Mouse (Mus musculus): ENCODE measurements around the gene Lrg1. TPM values are rescaled to one million over a fixed set of nuclear protein-coding genes. Genes with fewer than 3 reads are reported as not detected.

The Lrg1 gene
- total and polyA plus RNA-seq, 3 experiments = not detected

DNA sequence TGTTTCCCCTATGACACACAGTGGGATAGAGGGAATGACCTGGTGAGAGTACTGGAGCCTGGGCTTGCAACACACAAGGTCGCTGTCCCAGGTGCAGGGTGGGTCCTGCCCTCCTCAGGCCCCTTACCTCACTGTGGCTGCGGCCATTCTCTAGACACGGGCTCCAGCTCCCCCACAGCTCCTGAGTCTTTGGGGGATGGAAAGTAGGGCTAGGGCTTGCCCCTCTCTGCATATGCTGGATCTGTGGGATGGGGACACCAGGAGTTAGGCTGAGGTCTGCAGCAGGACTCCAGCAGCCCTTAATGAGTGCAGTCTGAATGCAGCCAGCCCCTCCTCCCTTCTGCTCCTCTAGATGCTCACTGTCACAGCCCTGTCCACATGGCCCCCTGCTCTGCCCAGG is 9.1 kb downstream of the Lrg1 start:
- Histone ChIP-seq H3K4me1 (ENCODE audit: insufficient read depth, low read depth, low read length) (peaks cover 9% of the 10 kb centered on the region; the same call in 1 of the 2 replicates), H3K4me3 (ENCODE audit: low read depth, low read length) (no peak overlapping the region), H3K9me3 (replicated peaks) (no peaks in the 10 kb centered on the region), H3K27me3 (ENCODE audit: insufficient read depth, low read length) (peaks cover 24% of the 10 kb centered on the region; the same call in 1 of the 2 replicates), H3K36me3 (replicated peaks) (peaks cover 41% of the 10 kb centered on the region)
- DNase-seq (ENCODE audit: low spot score) (no peak), ATAC-seq (ENCODE audit: extremely low read depth, insufficient number of reproducible peaks, low FRiP score, poor library complexity, severe bottlenecking) (no peak)
- TF ChIP-seq GATA2 (IDR thresholded peaks at IDR 0.05; ENCODE audit: borderline replicate concordance, low read depth, low read length) (no peak), CTCF (IDR thresholded peaks at IDR 0.05; ENCODE audit: low read depth, low read length) (no peak), GATA1 (IDR thresholded peaks at IDR 0.05; ENCODE audit: borderline replicate concordance, low read length) (no peak), POLR2AphosphoS5 (IDR thresholded peaks at IDR 0.05; ENCODE audit: insufficient replicate concordance, low read depth, low read length) (no peak), TAL1 (conservative IDR thresholded peaks at IDR 0.05; ENCODE audit: low read depth, low read length) (no peak)

DNA sequence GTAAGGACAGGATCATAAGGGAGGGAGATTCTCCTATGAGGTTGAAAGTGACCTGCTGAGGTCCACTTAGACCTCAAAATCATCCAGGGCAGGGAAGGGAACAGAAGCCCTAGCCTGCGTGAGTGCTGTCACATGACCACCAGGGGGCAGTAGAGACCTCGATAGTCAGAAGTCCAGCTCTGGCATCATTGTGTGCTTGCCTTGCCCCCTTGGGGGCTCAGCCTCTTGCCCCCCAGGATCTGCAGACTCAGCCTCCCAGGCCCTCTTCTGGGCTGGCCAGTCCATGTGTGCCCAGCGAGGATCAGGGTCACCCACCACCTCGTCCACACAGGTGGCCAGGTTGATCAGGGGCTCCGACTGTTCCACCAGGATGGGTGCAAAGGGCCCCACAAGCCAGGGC is 9.9 kb downstream of the Lrg1 start:
- Histone ChIP-seq H3K4me3 (ENCODE audit: low read depth, low read length) (no peak overlapping the region), H3K4me1 (ENCODE audit: insufficient read depth, low read depth, low read length) (peaks cover 3% of the 10 kb centered on the region; the same call in 1 of the 2 replicates), H3K36me3 (replicated peaks) (peaks cover 50% of the 10 kb centered on the region), H3K9me3 (replicated peaks) (no peaks in the 10 kb centered on the region), H3K27me3 (ENCODE audit: insufficient read depth, low read length) (peaks cover 17% of the 10 kb centered on the region; the same call in 1 of the 2 replicates)
- peak; percentile 45; the same call in 1 of the 2 replicates for ATAC-seq (ENCODE audit: extremely low read depth, insufficient number of reproducible peaks, low FRiP score, poor library complexity, severe bottlenecking)
- DNase-seq (ENCODE audit: low spot score) = peak; percentile 74
- no peak for TF ChIP-seq GATA2 (IDR thresholded peaks at IDR 0.05; ENCODE audit: borderline replicate concordance, low read depth, low read length)
- no peak for TF ChIP-seq POLR2AphosphoS5 (IDR thresholded peaks at IDR 0.05; ENCODE audit: insufficient replicate concordance, low read depth, low read length)
- TF ChIP-seq GATA1 (IDR thresholded peaks at IDR 0.05; ENCODE audit: borderline replicate concordance, low read length) = no peak
- peak; percentile 94 for TF ChIP-seq CTCF (IDR thresholded peaks at IDR 0.05; ENCODE audit: low read depth, low read length)
- TF ChIP-seq TAL1 (conservative IDR thresholded peaks at IDR 0.05; ENCODE audit: low read depth, low read length) = no peak

DNA sequence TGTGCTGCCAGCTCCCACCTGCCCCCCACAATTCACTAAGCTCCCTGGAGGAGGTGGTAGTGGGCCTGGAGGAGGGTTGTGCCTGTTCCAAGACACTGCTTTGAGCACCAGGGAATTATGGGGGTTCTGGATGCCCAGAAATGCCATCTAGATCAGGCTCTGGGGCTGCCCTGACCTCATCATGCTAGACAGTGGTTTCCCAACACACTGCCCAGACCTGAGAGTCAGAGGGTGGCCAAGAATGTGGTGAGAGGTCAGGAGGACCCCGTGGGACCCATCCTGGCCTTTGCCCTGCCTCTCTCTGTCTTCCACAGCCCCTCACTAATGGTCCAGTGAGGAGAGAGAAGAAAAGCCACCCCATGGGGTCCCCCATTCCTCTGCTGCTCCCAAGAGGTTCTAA is 10.8 kb downstream of the Lrg1 start:
- ATAC-seq (ENCODE audit: extremely low read depth, insufficient number of reproducible peaks, low FRiP score, poor library complexity, severe bottlenecking) = no peak

GRCm38 (mm10) chr17:56110571-56110970 is 11.2 kb downstream of the Lrg1 start:
- Histone ChIP-seq H3K4me1 (ENCODE audit: insufficient read depth, low read depth, low read length) (peaks cover 3% of the 10 kb centered on the region; the same call in 1 of the 2 replicates), H3K36me3 (replicated peaks) (peaks cover 51% of the 10 kb centered on the region), H3K9me3 (replicated peaks) (no peaks in the 10 kb centered on the region), H3K27me3 (ENCODE audit: insufficient read depth, low read length) (peaks cover 4% of the 10 kb centered on the region; the same call in 1 of the 2 replicates), H3K4me3 (ENCODE audit: low read depth, low read length) (no peak overlapping the region)
- TF ChIP-seq GATA1 (IDR thresholded peaks at IDR 0.05; ENCODE audit: borderline replicate concordance, low read length) (no peak), POLR2AphosphoS5 (IDR thresholded peaks at IDR 0.05; ENCODE audit: insufficient replicate concordance, low read depth, low read length) (no peak), CTCF (IDR thresholded peaks at IDR 0.05; ENCODE audit: low read depth, low read length) (no peak), GATA2 (IDR thresholded peaks at IDR 0.05; ENCODE audit: borderline replicate concordance, low read depth, low read length) (no peak), TAL1 (conservative IDR thresholded peaks at IDR 0.05; ENCODE audit: low read depth, low read length) (no peak)
- ATAC-seq (ENCODE audit: extremely low read depth, insufficient number of reproducible peaks, low FRiP score, poor library complexity, severe bottlenecking) (no peak), DNase-seq (ENCODE audit: low spot score) (no peak)

More for the DNA sequence above, 10.8 kb downstream of the Lrg1 start:
- no peaks in the 10 kb centered on the region for H3K9me3 ChIP-seq (replicated peaks)
- H3K27me3 ChIP-seq (ENCODE audit: insufficient read depth, low read length) = peaks cover 9% of the 10 kb centered on the region; the same call in 1 of the 2 replicates
- TF ChIP-seq CTCF (IDR thresholded peaks at IDR 0.05; ENCODE audit: low read depth, low read length) = no peak
- TF ChIP-seq POLR2AphosphoS5 (IDR thresholded peaks at IDR 0.05; ENCODE audit: insufficient replicate concordance, low read depth, low read length) = no peak
- no peak for TF ChIP-seq TAL1 (conservative IDR thresholded peaks at IDR 0.05; ENCODE audit: low read depth, low read length)
- TF ChIP-seq GATA2 (IDR thresholded peaks at IDR 0.05; ENCODE audit: borderline replicate concordance, low read depth, low read length) = no peak
- TF ChIP-seq GATA1 (IDR thresholded peaks at IDR 0.05; ENCODE audit: borderline replicate concordance, low read length) = no peak
- H3K4me1 ChIP-seq (ENCODE audit: insufficient read depth, low read depth, low read length) = peaks cover 3% of the 10 kb centered on the region; the same call in 1 of the 2 replicates
- no peak overlapping the region for H3K4me3 ChIP-seq (ENCODE audit: low read depth, low read length)
- no peak for DNase-seq (ENCODE audit: low spot score)
- peaks cover 51% of the 10 kb centered on the region for H3K36me3 ChIP-seq (replicated peaks)

DNA sequence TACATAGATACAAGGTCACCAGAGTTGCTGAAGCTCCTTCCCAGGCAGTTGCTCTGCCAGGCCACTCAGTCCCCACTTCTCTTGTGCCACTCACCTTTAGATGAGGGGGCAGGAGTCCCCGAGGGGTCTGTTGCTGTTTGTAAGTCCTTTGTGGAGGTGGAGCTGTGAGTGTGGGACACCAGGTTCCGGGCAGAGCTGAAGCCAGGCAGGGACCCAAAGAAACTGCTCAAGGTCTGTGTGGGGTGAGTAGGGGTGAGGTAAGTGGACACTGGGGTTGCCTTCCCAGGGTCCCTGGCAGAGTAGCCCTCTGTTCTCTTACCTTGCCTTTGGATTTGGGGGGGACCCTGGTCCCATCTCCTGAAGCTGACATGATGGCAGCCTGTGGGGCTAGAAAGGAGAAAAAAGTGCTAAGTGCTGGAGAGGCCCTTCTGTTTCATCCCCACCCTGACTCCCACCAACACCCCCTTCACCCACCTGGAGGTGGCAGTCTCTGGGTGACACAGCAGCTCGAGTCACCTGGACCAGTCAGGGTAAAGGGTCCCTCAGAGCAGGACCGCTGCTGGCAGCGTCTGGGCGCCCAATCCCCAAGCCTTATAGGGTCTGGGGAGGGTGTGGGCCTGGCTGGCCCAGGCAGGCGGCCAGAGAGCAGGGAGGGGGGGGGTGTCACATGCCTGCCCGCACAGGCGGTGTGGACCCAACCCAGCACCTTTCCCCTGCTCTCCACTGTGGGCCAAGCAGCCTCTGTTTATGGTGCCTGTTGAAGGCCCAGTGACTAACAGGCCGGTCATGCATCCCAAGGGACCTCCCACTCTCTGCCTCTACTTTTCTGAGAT is 12.4 kb downstream of the Lrg1 start, which contains the start of gene Plin4:
Plin4 (minus strand) TSS at position 585 of the 833 bp plus-strand sequence.
- peaks cover 51% of the 10 kb centered on the region for H3K36me3 ChIP-seq (replicated peaks)

More for the DNA sequence above, 12.4 kb downstream of the Lrg1 start, which contains the start of gene Plin4:
- Histone ChIP-seq H3K9me3 (replicated peaks) (no peaks in the 10 kb centered on the region), H3K4me1 (ENCODE audit: insufficient read depth, low read depth, low read length) (peaks cover 3% of the 10 kb centered on the region; the same call in 1 of the 2 replicates), H3K27me3 (ENCODE audit: insufficient read depth, low read length) (no peaks in the 10 kb centered on the region), H3K4me3 (ENCODE audit: low read depth, low read length) (no peak within 1 kb of the TSS)
- no peak for ATAC-seq (ENCODE audit: extremely low read depth, insufficient number of reproducible peaks, low FRiP score, poor library complexity, severe bottlenecking)
- DNase-seq (ENCODE audit: low spot score) = no peak
- no peak for TF ChIP-seq CTCF (IDR thresholded peaks at IDR 0.05; ENCODE audit: low read depth, low read length)
- TF ChIP-seq GATA1 (IDR thresholded peaks at IDR 0.05; ENCODE audit: borderline replicate concordance, low read length) = no peak
- no peak for TF ChIP-seq TAL1 (conservative IDR thresholded peaks at IDR 0.05; ENCODE audit: low read depth, low read length)
- TF ChIP-seq GATA2 (IDR thresholded peaks at IDR 0.05; ENCODE audit: borderline replicate concordance, low read depth, low read length) = no peak
- no peak for TF ChIP-seq POLR2AphosphoS5 (IDR thresholded peaks at IDR 0.05; ENCODE audit: insufficient replicate concordance, low read depth, low read length)
